Mouse (Mus musculus): ENCODE measurements at regions not wholly inside any gene's neighbourhood (a gene's known extent, or its start where the extent isn't known, plus 50 kb on each side); places are given as distances from the start of the nearest gene placed in this dataset.

DNA sequence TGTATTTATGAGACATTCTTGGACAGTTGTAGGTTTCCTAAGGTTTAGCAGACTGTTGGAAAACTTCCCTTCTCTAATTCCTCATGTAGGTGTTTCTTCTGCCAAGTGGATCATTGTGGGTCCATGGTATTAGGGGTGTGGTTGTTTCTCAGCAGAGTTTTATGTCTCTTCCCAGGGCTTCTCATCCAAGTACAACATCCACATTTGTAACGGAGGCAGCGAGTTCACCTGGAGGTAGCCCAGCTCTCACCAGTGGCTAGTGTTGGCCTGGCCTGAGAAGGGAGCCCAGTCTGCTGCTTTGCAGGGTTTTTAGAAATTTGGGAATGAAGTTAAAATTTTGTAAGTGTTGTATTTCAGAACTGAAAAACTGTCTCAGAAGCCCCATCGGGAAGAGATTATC, 122.4 kb downstream of the Wnt5a start:
- Histone ChIP-seq H3K9ac (ENCODE audit: low read length) (no peak overlapping the region), H3K4me2 (ENCODE audit: low read depth, severe bottlenecking) (no peak overlapping the region), H3K9me3 (ENCODE audit: control insufficient read depth, low read length) (no peaks in the 10 kb centered on the region), H3K4me1 (ENCODE audit: control insufficient read depth, insufficient read depth, low read length) (peaks cover 5% of the 10 kb centered on the region; the same call in 1 of the 2 replicates), H3K27ac (replicated peaks; ENCODE audit: low read depth, low read length) (no peak overlapping the region), H3K27me3 (ENCODE audit: control insufficient read depth, insufficient read depth, low read length) (no peaks in the 10 kb centered on the region), H3K4me3 (ENCODE audit: low read depth, low read length) (no peak overlapping the region), H3K36me3 (ENCODE audit: control insufficient read depth, insufficient read depth, low read length) (no peaks in the 10 kb centered on the region)
- WGBS, result 88% methylated on average over 3 of the region's 3 CpGs
- no peak for ATAC-seq (ENCODE audit: insufficient number of reproducible peaks, low FRiP score, low TSS enrichment, low read depth)
- DNase-seq (ENCODE audit: low spot score), result no peak

DNA sequence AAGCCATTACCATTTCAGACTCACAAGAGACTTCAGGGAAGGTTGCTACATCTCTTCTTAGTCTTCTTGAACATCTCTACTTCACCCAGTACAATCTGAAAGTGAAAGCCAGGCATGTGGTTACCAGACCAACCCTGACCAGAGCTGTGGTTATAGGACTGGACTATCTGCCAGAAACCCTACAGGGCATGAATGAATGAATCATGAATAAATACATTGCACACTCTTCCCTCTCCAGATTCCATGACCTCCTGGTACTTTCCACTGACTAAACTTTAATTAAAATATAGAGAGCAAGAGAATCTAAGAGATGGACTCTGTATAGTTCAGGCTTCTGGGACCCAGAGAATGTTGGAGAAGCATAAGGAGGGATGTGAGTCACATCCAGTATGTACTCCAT, 130.6 kb downstream of the Wnt5a start:
- ATAC-seq (ENCODE audit: insufficient number of reproducible peaks, low FRiP score, low TSS enrichment, low read depth) (no peak), DNase-seq (ENCODE audit: low spot score) (no peak)
- no peaks in the 10 kb centered on the region for H3K27me3 ChIP-seq (ENCODE audit: control insufficient read depth, insufficient read depth, low read length)
- H3K9me3 ChIP-seq (ENCODE audit: control insufficient read depth, low read length), result no peaks in the 10 kb centered on the region
- H3K27ac ChIP-seq (replicated peaks; ENCODE audit: low read depth, low read length), result no peak overlapping the region
- no peak overlapping the region for H3K4me2 ChIP-seq (ENCODE audit: low read depth, severe bottlenecking)
- no peak overlapping the region for H3K9ac ChIP-seq (ENCODE audit: low read length)
- no peaks in the 10 kb centered on the region for H3K4me1 ChIP-seq (ENCODE audit: control insufficient read depth, insufficient read depth, low read length)
- no peaks in the 10 kb centered on the region for H3K36me3 ChIP-seq (ENCODE audit: control insufficient read depth, insufficient read depth, low read length)
- no peak overlapping the region for H3K4me3 ChIP-seq (ENCODE audit: low read depth, low read length)

DNA sequence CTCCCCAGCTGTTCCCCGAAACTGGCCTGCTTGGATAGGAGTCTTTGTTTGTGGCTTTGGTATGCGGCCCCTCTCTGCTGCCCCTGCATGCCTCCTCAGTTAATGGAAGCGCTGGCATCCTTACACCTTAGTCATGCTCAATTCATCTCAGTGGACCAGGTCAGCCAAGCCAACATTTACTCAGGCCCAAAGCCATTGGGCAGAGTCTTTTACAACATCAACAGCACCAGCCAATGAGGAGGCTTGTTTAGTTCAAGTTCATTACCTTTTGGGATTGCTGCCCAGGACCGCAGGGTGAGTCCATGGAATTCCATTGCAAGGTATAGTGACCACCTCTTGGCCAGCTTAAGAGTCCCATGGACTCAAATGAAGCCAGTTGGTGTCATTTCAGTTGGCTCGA, 134.5 kb downstream of the Wnt5a start:
- no peaks in the 10 kb centered on the region for H3K9me3 ChIP-seq (ENCODE audit: control insufficient read depth, low read length)
- H3K36me3 ChIP-seq (ENCODE audit: control insufficient read depth, insufficient read depth, low read length), result no peaks in the 10 kb centered on the region
- no peaks in the 10 kb centered on the region for H3K4me1 ChIP-seq (ENCODE audit: control insufficient read depth, insufficient read depth, low read length)
- 80% methylated on average over 5 of the region's 5 CpGs for WGBS
- no peak overlapping the region for H3K4me3 ChIP-seq (ENCODE audit: low read depth, low read length)
- ATAC-seq (ENCODE audit: insufficient number of reproducible peaks, low FRiP score, low TSS enrichment, low read depth) (no peak), DNase-seq (ENCODE audit: low spot score) (no peak)
- no peak overlapping the region for H3K27ac ChIP-seq (replicated peaks; ENCODE audit: low read depth, low read length)
- H3K9ac ChIP-seq (ENCODE audit: low read length), result no peak overlapping the region
- H3K4me2 ChIP-seq (ENCODE audit: low read depth, severe bottlenecking), result no peak overlapping the region
- no peaks in the 10 kb centered on the region for H3K27me3 ChIP-seq (ENCODE audit: control insufficient read depth, insufficient read depth, low read length)

DNA sequence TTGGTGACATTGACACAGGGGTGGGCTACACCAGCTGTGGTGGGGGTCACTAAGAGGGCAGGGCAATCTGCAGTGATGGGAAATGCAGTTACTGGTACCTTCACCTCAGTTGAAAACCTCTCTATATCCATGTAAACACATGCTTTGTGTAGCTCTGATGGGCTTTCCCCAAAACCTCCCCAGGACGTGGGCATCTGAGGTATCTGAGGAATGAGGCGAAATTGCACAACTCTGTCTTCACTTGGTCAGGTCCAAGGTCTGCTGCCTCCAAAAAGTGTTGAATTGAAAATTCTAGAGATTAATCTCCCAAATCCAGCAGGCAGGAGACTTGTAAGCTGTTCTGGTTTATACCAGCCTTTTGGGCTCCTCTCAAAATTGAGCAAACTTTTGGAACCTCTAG, 141.3 kb downstream of the Wnt5a start:
- Histone ChIP-seq H3K4me1 (ENCODE audit: control insufficient read depth, insufficient read depth, low read length) (no peaks in the 10 kb centered on the region), H3K27ac (replicated peaks; ENCODE audit: low read depth, low read length) (no peak overlapping the region), H3K9ac (ENCODE audit: low read length) (no peak overlapping the region), H3K27me3 (ENCODE audit: control insufficient read depth, insufficient read depth, low read length) (no peaks in the 10 kb centered on the region), H3K9me3 (ENCODE audit: control insufficient read depth, low read length) (no peaks in the 10 kb centered on the region), H3K36me3 (ENCODE audit: control insufficient read depth, insufficient read depth, low read length) (no peaks in the 10 kb centered on the region), H3K4me3 (ENCODE audit: low read depth, low read length) (no peak overlapping the region), H3K4me2 (ENCODE audit: low read depth, severe bottlenecking) (no peak overlapping the region)
- WGBS, result 82% methylated on average over 2 of the region's 2 CpGs
- ATAC-seq (ENCODE audit: insufficient number of reproducible peaks, low FRiP score, low TSS enrichment, low read depth) (no peak), DNase-seq (ENCODE audit: low spot score) (no peak)

DNA sequence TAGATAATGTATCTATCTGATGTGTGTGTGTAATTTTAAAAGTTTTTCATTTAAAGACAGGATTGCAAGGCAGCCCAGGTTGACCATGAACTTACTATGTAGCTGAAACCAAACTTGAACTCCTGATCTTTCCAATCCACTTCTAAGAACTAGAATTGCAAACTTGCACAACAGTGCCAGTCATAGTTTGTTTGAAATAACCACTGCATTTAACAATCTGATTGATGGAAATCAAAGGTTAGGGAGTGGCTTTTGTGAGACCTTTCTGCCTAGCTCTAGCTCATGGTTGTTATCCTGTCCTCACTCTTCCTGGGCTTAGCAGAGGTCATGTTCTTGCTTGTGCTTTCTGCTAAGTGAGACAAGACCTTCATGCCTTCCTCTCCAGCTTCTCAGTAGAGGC, 144.9 kb downstream of the Wnt5a start:
- H3K9ac ChIP-seq (ENCODE audit: low read length), result no peak overlapping the region
- no peak overlapping the region for H3K4me2 ChIP-seq (ENCODE audit: low read depth, severe bottlenecking)
- DNase-seq (ENCODE audit: low spot score) (no peak), ATAC-seq (ENCODE audit: insufficient number of reproducible peaks, low FRiP score, low TSS enrichment, low read depth) (no peak)
- no peak overlapping the region for H3K27ac ChIP-seq (replicated peaks; ENCODE audit: low read depth, low read length)
- no peaks in the 10 kb centered on the region for H3K36me3 ChIP-seq (ENCODE audit: control insufficient read depth, insufficient read depth, low read length)
- peaks cover 4% of the 10 kb centered on the region; the same call in 1 of the 2 replicates for H3K4me1 ChIP-seq (ENCODE audit: control insufficient read depth, insufficient read depth, low read length)
- no peak overlapping the region for H3K4me3 ChIP-seq (ENCODE audit: low read depth, low read length)
- H3K27me3 ChIP-seq (ENCODE audit: control insufficient read depth, insufficient read depth, low read length), result no peaks in the 10 kb centered on the region
- no peaks in the 10 kb centered on the region for H3K9me3 ChIP-seq (ENCODE audit: control insufficient read depth, low read length)

DNA sequence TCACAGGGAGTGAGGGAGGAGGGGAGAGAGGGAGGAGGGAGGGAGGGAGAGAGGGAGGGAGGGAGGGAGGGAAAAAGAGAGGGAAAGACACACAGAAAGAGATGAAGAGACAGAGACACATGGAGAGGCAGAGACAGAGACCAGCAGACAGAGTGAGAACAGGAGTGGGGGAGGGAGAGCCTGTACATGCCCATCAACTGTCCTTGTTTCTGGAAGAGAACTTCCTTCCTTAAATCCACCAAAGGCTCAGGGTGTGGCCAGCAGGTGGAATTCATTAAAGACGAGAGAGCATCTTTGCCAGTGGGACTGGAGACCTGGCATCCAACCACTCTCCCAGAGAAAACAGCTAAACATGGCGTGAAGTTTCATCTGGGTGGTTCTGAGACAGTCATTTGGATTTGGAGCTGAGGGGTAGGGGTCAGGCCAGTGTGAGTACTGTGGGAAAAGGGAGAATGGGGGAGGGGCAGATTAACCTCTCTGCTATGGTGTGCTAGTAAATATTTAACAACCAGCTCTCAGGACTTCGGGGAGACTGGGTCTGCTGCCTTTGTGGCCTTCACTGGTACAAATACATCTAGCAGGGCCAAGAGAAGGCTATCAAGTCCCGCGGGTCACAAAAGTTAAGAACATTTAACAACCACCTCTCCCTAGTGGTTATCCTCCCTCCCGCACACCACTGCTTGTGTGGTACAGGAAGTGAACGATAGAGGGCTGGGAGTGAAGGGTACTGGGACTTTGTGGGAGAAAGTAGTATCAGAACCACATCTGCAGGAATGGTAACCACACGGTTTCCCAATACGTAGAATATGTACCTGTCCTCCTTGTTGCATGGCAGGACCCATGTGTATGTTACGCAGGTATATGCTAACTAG, 148.7 kb downstream of the Wnt5a start:
- H3K9ac ChIP-seq (ENCODE audit: low read length), result no peak overlapping the region
- H3K4me2 ChIP-seq (ENCODE audit: low read depth, severe bottlenecking), result no peak overlapping the region
- H3K27ac ChIP-seq (replicated peaks; ENCODE audit: low read depth, low read length), result no peak overlapping the region
- no peaks in the 10 kb centered on the region for H3K9me3 ChIP-seq (ENCODE audit: control insufficient read depth, low read length)
- no peak for DNase-seq (ENCODE audit: low spot score)
- H3K27me3 ChIP-seq (ENCODE audit: control insufficient read depth, insufficient read depth, low read length), result no peaks in the 10 kb centered on the region
- no peaks in the 10 kb centered on the region for H3K36me3 ChIP-seq (ENCODE audit: control insufficient read depth, insufficient read depth, low read length)
- 70% methylated on average over 10 of the region's 10 CpGs for WGBS
- no peak overlapping the region for H3K4me3 ChIP-seq (ENCODE audit: low read depth, low read length)
- H3K4me1 ChIP-seq (ENCODE audit: control insufficient read depth, insufficient read depth, low read length), result peaks cover 4% of the 10 kb centered on the region; the same call in 1 of the 2 replicates
- ATAC-seq (ENCODE audit: insufficient number of reproducible peaks, low FRiP score, low TSS enrichment, low read depth), result no peak

DNA sequence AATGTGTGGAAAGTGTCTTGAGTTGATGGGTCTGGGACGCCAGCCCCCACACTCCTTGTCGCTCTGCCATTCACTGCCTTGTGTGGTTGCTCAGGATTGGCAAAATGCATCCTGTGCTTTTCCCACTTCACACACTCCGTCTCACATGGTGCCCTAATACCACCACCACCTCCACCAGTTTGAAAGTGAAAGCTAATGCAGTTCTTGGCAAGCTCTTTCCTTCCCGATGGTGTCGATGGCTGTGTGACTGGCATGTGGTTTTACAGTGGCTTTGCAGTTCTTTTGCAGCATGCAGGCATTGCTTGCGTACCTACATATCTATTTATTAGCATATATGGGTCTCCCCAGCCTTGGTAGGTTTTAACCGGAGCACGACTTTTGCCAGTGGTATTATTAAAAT, 152.7 kb downstream of the Wnt5a start:
- no peaks in the 10 kb centered on the region for H3K9me3 ChIP-seq (ENCODE audit: control insufficient read depth, low read length)
- no peaks in the 10 kb centered on the region for H3K36me3 ChIP-seq (ENCODE audit: control insufficient read depth, insufficient read depth, low read length)
- no peak overlapping the region for H3K9ac ChIP-seq (ENCODE audit: low read length)
- WGBS, result 69% methylated on average over 8 of the region's 8 CpGs
- H3K4me2 ChIP-seq (ENCODE audit: low read depth, severe bottlenecking), result no peak overlapping the region
- H3K27me3 ChIP-seq (ENCODE audit: control insufficient read depth, insufficient read depth, low read length), result no peaks in the 10 kb centered on the region
- DNase-seq (ENCODE audit: low spot score) (no peak), ATAC-seq (ENCODE audit: insufficient number of reproducible peaks, low FRiP score, low TSS enrichment, low read depth) (no peak)
- H3K4me3 ChIP-seq (ENCODE audit: low read depth, low read length), result no peak overlapping the region
- no peak overlapping the region for H3K27ac ChIP-seq (replicated peaks; ENCODE audit: low read depth, low read length)
- peaks cover 6% of the 10 kb centered on the region; the same call in 1 of the 2 replicates for H3K4me1 ChIP-seq (ENCODE audit: control insufficient read depth, insufficient read depth, low read length)

DNA sequence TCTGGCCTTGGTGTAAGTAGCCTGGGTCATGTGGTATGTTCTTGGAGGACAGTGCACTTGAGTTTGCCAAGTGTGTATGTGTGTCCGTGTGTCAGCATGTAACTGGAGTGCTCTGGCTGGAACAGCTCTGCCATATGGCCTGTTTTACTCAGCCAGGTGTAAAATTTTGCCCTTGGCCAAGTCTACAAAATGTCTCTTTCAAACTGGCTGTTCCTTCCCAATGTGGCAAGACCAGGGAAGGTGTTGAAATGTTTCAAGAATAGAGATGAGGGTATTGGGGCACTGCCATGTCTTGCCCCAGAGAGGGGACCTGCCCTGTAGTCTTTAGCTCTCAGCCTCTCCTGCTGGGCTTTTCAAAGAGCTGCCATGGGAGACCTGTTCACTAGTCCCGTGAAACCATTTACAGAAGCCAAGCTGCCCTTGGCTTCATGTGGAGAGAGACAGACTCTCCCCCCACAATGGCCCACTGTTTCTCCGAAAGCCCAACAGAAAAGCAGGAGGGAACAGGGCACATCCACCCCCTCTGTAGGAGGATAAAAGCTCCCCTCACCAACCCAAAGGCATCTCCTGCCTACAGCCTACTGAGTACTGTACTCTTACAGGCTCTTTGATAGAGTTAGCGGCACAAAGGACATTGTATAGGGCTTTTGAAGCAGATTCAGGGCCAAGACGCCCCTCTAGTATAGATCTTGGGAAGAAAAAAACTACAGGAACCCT, 156.5 kb downstream of the Wnt5a start:
- no peak overlapping the region for H3K4me2 ChIP-seq (ENCODE audit: low read depth, severe bottlenecking)
- H3K9ac ChIP-seq (ENCODE audit: low read length), result no peak overlapping the region
- no peak for DNase-seq (ENCODE audit: low spot score)
- no peaks in the 10 kb centered on the region for H3K27me3 ChIP-seq (ENCODE audit: control insufficient read depth, insufficient read depth, low read length)
- no peak overlapping the region for H3K27ac ChIP-seq (replicated peaks; ENCODE audit: low read depth, low read length)
- no peak overlapping the region for H3K4me3 ChIP-seq (ENCODE audit: low read depth, low read length)
- no peak for ATAC-seq (ENCODE audit: insufficient number of reproducible peaks, low FRiP score, low TSS enrichment, low read depth)
- H3K36me3 ChIP-seq (ENCODE audit: control insufficient read depth, insufficient read depth, low read length), result no peaks in the 10 kb centered on the region
- 74% methylated on average over 5 of the region's 5 CpGs for WGBS
- no peaks in the 10 kb centered on the region for H3K9me3 ChIP-seq (ENCODE audit: control insufficient read depth, low read length)
- peaks cover 18% of the 10 kb centered on the region for H3K4me1 ChIP-seq (ENCODE audit: control insufficient read depth, insufficient read depth, low read length)

All from limb, embryonic 11.5 days (tissue).